Mouse (Mus musculus): ENCODE measurements around the gene Zdhhc4.

DNA sequence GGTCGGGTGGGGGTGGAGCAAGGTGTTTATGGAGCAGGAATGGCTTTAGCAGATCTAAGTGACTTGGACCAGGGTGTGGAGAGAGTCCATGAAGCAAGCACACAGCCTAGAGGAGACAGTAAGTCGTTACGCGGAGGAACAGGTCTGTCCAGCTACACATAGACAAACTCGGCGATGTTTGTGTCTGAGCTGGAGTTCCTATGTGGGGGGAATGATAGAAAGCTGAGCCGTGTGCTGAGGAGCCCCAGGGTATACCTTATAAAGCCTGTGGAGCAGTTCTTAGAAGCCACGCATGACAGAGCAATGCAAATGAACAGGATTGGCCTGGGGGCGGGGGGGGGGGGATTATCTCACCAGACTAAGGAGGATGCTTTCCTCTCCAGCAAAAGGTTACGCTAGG is 49.8 kb downstream of the Zdhhc4 start:
- TF ChIP-seq CTCF (conservative IDR thresholded peaks at IDR 0.05; ENCODE audit: insufficient read depth, insufficient read length, low read depth, low read length) (no peak), POLR2A (IDR thresholded peaks at IDR 0.05; ENCODE audit: low read depth, low read length) (no peak)
